Mouse (Mus musculus): ENCODE results near the gene Syt1. TPM values are rescaled to one million over a fixed set of nuclear protein-coding genes. Genes with fewer than 3 reads are reported as not detected.

Syt1 gene
- polyA plus RNA-seq (2015; fragmentation: Nextera tagmentation; extraction: Ambion mirVana): 0.72 and 0.82 TPM in 2 replicates

DNA sequence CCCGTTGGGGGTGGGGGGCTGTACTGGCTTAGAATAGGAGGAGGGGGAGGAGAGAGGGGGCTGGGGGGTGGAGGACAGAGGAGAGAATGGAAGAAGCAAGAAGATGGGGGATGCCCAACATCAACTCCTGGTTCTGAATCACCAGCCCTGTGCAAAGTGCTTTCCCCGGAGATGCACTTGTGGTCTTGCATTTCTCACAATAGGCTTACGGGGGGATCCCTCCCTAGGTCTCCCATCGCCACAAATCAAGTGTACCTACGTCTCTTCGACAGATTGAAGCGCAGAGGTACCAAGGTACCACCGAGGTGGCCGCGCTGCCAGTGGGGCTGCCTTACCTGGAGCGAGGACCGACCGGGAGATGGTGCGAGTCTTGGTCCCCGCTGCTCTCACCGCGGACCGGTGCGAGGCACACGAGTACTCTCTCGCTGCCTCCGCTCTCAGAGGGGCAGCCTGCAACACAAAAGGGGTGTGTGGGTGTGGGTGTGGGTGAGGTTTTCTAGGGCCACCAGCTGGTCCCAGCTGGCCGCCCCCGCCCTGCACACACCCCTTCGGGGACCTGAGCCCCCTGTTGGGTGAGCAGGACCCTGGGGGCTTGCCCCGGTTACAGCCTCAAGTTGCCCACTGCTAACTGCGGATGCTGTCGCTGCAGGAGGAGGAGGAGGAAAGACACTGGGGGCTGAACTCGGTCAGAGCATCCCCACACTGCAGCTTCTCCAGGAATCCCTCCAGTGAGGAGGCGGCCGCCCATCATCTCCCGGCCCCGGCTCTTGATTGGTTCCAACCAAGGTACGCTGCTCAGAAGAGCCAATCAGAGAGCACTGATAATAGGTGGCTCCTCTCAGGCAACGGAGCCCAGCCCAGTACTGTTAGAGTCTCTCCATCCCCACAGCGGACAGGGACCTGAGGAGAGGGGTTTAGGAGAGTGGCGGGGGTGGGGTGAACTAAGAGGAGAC, at the start of gene Syt1:
Syt1 (minus strand) TSS at position 742 of the 953 bp plus-strand sequence.
- Histone ChIP-seq H3K4me3 (peak within 1 kb of the TSS; percentile 59), H3K36me3 (no peaks in the 10 kb centered on the region), H3K9me3 (no peaks in the 10 kb centered on the region), H3K4me1 (peaks cover 7% of the 10 kb centered on the region; the same call in 1 of the 2 replicates), H3K4me2 (peak within 1 kb of the TSS; percentile 94), H3K27ac (replicated peaks) (no peak within 1 kb of the TSS), H3K27me3 (replicated peaks) (peaks cover 32% of the 10 kb centered on the region), H3K9ac (peak within 1 kb of the TSS; percentile 48)
- WGBS: 2% methylated on average over 37 of the region's 37 CpGs
- peak; percentile 70 for ATAC-seq (ENCODE audit: extremely low read depth, insufficient number of reproducible peaks, low FRiP score, low TSS enrichment)

DNA sequence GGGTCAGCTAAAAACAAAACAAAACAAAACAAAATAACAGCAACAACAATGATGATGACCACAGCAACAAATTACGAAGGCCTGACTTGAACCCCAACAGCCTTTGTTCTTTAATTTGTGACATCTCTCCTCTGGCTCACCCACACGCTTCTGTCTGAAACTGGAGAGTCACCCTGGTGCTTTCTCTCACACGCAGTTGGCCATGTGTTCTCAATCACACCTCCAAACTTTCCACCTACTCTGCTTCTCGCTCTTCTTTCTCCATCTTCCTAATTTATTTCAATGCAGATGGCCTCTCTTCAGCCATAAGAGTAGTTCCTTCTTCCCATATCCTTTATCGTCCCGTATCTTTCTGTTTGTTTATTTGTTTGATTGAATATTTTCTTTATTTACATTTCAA, 45.7 kb upstream of the Syt1 start:
- WGBS: 80% methylated on average over 6 of the region's 6 CpGs
- 0 out of 2 replicates have a peak, but pooled peaks cover 5% of the 10 kb centered on the region for H3K9me3 ChIP-seq
- no peaks in the 10 kb centered on the region for H3K27me3 ChIP-seq (replicated peaks)
- no peak overlapping the region for H3K4me2 ChIP-seq
- H3K4me3 ChIP-seq: no peak overlapping the region
- H3K4me1 ChIP-seq: no peaks in the 10 kb centered on the region
- no peaks in the 10 kb centered on the region for H3K36me3 ChIP-seq
- H3K9ac ChIP-seq: no peak overlapping the region
- ATAC-seq (ENCODE audit: extremely low read depth, insufficient number of reproducible peaks, low FRiP score, low TSS enrichment): no peak
- H3K27ac ChIP-seq (replicated peaks): no peak overlapping the region

DNA sequence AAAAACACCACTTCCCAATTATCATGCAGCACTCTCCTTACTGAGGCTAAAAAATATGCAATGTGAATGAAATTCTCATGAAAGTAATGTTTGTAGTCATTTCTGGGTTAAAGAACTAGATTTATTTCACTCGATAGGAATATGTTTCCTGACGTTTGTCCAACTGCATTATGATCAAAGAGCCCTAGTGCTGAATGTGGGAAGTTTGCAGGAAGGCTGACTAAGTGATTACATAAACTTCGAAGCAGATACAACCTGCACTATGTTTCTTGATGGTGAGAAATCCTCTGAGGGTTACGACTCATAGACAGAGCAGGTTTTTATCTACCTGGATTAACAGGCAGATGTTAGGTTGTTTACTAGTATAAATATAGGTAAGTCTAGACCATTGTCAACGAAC, 36.8 kb upstream of the Syt1 start:
- Histone ChIP-seq H3K4me3 (no peak overlapping the region), H3K36me3 (no peaks in the 10 kb centered on the region), H3K27me3 (replicated peaks) (no peaks in the 10 kb centered on the region), H3K4me2 (no peak overlapping the region), H3K9me3 (no peaks in the 10 kb centered on the region), H3K27ac (replicated peaks) (no peak overlapping the region), H3K9ac (no peak overlapping the region), H3K4me1 (no peaks in the 10 kb centered on the region)
- 66% methylated on average over 5 of the region's 5 CpGs for WGBS
- no peak for ATAC-seq (ENCODE audit: extremely low read depth, insufficient number of reproducible peaks, low FRiP score, low TSS enrichment)

DNA sequence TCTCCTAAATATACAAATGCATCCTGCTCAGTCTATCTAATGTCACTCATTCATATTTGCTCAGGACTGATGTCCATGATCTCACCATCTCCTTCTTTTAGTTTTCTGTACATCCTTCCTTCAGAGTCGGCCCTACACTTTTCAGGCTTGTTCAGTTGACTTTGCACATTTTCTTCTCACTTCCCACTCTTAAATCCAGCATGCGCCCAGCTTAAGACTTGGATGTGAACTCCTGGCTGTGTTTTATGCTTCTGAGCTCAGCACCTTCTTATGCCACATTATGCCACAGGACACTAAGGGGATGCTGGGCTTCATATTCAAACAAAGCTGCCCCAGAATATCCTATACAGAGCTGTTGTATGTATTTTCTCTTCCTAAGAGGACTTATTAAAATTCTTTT, 36.2 kb upstream of the Syt1 start:
- H3K36me3 ChIP-seq: no peaks in the 10 kb centered on the region
- ATAC-seq (ENCODE audit: extremely low read depth, insufficient number of reproducible peaks, low FRiP score, low TSS enrichment): no peak
- H3K9ac ChIP-seq: no peak overlapping the region
- no peaks in the 10 kb centered on the region for H3K27me3 ChIP-seq (replicated peaks)
- no peaks in the 10 kb centered on the region for H3K4me1 ChIP-seq
- H3K4me3 ChIP-seq: no peak overlapping the region
- 75% methylated on average over 2 of the region's 2 CpGs for WGBS
- H3K27ac ChIP-seq (replicated peaks): no peak overlapping the region
- H3K9me3 ChIP-seq: no peaks in the 10 kb centered on the region
- H3K4me2 ChIP-seq: no peak overlapping the region

DNA sequence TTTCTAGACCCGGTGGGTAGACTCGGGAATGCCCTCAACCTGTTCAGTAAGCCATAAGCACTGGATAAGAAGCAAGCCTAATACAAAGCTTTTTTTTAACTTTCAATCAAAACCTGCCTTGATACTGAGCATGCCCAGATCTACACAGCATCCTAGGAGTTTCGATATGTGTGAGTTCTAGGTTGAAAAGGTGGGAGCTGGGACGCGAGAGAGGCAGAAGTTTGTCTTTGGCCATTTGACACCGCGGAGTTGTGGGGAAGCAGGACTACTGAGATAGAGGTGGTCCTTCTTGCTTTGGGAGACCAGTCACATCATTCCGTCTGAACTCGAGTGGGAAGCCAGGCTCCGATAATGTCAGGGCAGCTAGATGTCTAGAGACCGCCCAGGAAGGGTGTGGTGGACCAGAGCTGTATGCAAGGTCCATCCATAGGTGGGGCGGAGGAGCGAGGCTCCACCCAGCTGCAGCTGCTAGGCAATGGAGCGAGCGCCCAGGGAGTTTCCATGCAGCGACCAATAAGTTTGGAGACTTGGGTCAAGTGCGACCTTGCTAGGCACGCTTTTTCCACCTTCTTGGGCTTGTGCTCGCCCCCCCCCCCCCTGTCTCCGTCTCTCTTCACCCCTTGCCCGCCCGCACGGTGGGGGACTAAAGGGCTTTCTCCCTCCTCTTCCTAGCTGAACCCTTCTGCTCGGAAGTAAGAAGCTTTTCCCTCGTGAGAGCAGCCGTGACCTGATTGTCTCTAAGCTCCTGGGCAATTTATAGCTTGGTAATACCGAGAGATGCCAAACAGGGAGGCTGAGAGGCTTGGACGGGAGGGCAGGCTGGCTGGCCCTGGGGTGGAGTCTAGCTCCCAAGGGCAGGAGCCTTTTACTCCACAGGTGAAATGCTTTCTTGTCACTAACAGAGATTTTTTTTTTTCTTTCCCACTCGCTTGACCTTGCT, 714 bp upstream of the Syt1 start:
- Histone ChIP-seq H3K27ac (replicated peaks) (no peak overlapping the region), H3K4me1 (peaks cover 7% of the 10 kb centered on the region; the same call in 1 of the 2 replicates), H3K9ac (peak overlapping the region; percentile 34), H3K4me3 (peak overlapping the region; percentile 59), H3K9me3 (no peaks in the 10 kb centered on the region), H3K27me3 (replicated peaks) (peaks cover 32% of the 10 kb centered on the region), H3K4me2 (peak overlapping the region; percentile 94), H3K36me3 (no peaks in the 10 kb centered on the region)
- no peak; the same call in 1 of the 2 replicates for ATAC-seq (ENCODE audit: extremely low read depth, insufficient number of reproducible peaks, low FRiP score, low TSS enrichment)
- WGBS: 2% methylated on average over 29 of the region's 29 CpGs

DNA sequence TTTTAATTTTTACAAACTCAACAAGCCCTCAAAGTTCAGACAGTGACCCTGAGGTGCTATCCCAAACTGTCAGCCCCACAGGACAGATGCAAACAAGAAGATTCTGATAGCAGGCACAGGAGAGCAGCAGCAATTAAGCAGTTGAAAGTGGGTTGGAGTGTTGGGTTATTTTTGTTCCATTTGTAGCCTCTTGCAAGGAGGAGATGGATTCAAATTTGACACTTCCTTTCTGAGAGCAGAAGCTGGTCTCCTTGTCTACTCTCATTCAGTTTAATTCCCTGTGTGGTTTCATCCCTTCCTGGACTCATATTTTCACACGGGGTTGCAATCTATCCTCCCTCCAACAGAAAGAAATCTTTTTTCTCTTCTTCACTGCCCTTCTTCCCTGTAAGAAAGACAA, 951 bp downstream of the Syt1 start:
- ATAC-seq (ENCODE audit: extremely low read depth, insufficient number of reproducible peaks, low FRiP score, low TSS enrichment): no peak
- no peaks in the 10 kb centered on the region for H3K36me3 ChIP-seq
- no peak overlapping the region for H3K9ac ChIP-seq
- H3K4me3 ChIP-seq: peak overlapping the region; percentile 59; the same call in 1 of the 2 replicates
- WGBS: 14% methylated on average over 1 of the region's 1 CpGs
- peaks cover 7% of the 10 kb centered on the region; the same call in 1 of the 2 replicates for H3K4me1 ChIP-seq
- H3K4me2 ChIP-seq: peak overlapping the region; percentile 94
- no peaks in the 10 kb centered on the region for H3K9me3 ChIP-seq
- peaks cover 32% of the 10 kb centered on the region for H3K27me3 ChIP-seq (replicated peaks)
- H3K27ac ChIP-seq (replicated peaks): no peak overlapping the region

DNA sequence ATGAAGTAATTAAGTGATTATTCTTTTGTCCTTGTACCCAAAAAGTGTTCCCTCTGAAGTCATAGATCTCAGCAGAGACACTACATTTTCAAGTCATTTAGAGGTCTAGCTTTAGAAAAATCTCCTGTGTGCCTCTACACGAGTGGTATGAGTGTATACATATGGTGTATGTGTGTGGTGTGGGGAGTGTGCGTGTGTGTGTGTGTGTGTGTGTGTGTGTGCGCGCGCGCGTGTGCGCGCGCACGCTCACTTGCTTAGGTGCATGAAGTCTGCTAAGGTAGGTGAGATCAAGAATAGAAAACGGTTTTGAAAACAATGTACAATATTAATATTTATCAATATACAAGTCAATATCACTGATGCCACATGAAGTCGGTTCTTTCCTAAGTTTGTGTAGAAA, 2.3 kb downstream of the Syt1 start:
- H3K27me3 ChIP-seq (replicated peaks): peaks cover 32% of the 10 kb centered on the region
- H3K27ac ChIP-seq (replicated peaks): no peak overlapping the region
- 84% methylated on average over 7 of the region's 13 CpGs for WGBS
- no peak for ATAC-seq (ENCODE audit: extremely low read depth, insufficient number of reproducible peaks, low FRiP score, low TSS enrichment)
- peaks cover 7% of the 10 kb centered on the region; the same call in 1 of the 2 replicates for H3K4me1 ChIP-seq
- H3K36me3 ChIP-seq: no peaks in the 10 kb centered on the region
- no peaks in the 10 kb centered on the region for H3K9me3 ChIP-seq
- H3K4me3 ChIP-seq: no peak overlapping the region
- no peak overlapping the region for H3K9ac ChIP-seq
- no peak overlapping the region for H3K4me2 ChIP-seq

DNA sequence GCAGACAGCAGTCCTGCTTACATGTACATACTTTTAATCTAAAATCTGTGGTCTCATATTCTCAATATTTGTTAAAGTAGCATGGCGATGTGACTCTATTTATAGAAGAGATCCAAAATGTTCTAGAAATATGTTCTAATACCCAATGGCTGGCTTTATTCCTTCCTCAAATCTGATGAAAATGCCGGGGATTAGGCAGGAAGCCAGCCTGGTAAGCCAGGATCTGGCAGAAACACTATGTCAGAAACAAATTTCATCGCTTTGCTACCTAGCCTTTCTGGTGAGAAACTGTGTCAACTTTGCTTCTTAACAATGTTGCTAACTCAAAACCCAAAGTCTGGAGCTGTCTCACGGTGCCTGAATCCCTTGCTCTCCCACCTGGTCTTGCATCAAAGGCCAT, 7.3 kb downstream of the Syt1 start:
- H3K27ac ChIP-seq (replicated peaks): no peak overlapping the region
- H3K4me3 ChIP-seq: no peak overlapping the region
- H3K36me3 ChIP-seq: no peaks in the 10 kb centered on the region
- H3K4me2 ChIP-seq: no peak overlapping the region
- WGBS: 77% methylated on average over 4 of the region's 4 CpGs
- no peak for ATAC-seq (ENCODE audit: extremely low read depth, insufficient number of reproducible peaks, low FRiP score, low TSS enrichment)
- no peaks in the 10 kb centered on the region for H3K9me3 ChIP-seq
- no peak overlapping the region for H3K9ac ChIP-seq
- no peaks in the 10 kb centered on the region for H3K4me1 ChIP-seq
- H3K27me3 ChIP-seq (replicated peaks): no peaks in the 10 kb centered on the region

DNA sequence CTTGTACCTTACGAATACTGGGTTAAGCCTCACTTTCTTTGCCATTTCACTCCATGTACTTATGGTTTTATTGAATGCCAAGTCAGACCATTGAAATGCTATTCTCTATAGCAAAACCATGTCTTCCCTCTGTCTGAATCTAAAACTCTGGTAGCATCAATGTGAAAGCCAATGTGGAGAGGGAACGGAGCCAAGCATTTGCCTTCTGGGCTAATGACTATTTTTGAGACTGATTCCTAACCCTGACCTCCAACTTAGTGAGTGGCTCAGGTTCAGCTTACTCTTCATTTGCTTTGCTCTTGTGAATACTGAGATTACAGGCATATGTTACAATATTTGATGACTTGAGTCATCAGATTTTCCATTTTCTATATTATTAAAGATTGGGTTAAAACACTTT, 23.5 kb downstream of the Syt1 start:
- no peak overlapping the region for H3K9ac ChIP-seq
- no peaks in the 10 kb centered on the region for H3K9me3 ChIP-seq
- H3K4me1 ChIP-seq: no peaks in the 10 kb centered on the region
- ATAC-seq (ENCODE audit: extremely low read depth, insufficient number of reproducible peaks, low FRiP score, low TSS enrichment): no peak
- H3K27ac ChIP-seq (replicated peaks): no peak overlapping the region
- H3K4me2 ChIP-seq: no peak overlapping the region
- 86% methylated on average over 2 of the region's 2 CpGs for WGBS
- no peaks in the 10 kb centered on the region for H3K36me3 ChIP-seq
- no peak overlapping the region for H3K4me3 ChIP-seq
- H3K27me3 ChIP-seq (replicated peaks): no peaks in the 10 kb centered on the region

DNA sequence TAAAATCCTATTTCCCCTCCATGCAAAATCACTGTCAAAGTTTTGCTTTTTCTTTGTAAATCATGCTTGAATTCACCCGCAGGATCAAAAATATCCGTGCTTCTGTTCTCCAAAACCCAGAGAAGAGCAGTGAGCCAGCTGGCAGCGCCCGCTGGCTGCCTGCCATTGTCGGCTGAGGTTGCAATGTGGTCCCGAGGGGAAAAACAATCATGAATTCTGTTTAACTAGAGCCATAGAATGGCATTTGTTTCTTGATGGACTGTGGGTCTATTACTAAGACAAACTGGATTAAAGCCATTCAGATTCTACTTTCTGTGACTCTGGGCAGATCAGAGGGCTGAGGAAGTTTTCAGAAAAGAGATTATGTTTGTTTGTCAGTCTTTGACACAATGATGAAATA, 31.1 kb downstream of the Syt1 start:
- H3K9ac ChIP-seq: no peak overlapping the region
- no peaks in the 10 kb centered on the region for H3K4me1 ChIP-seq
- no peaks in the 10 kb centered on the region for H3K9me3 ChIP-seq
- WGBS: 69% methylated on average over 6 of the region's 6 CpGs
- no peak for ATAC-seq (ENCODE audit: extremely low read depth, insufficient number of reproducible peaks, low FRiP score, low TSS enrichment)
- no peaks in the 10 kb centered on the region for H3K27me3 ChIP-seq (replicated peaks)
- no peak overlapping the region for H3K27ac ChIP-seq (replicated peaks)
- no peak overlapping the region for H3K4me2 ChIP-seq
- no peak overlapping the region for H3K4me3 ChIP-seq
- H3K36me3 ChIP-seq: no peaks in the 10 kb centered on the region

DNA sequence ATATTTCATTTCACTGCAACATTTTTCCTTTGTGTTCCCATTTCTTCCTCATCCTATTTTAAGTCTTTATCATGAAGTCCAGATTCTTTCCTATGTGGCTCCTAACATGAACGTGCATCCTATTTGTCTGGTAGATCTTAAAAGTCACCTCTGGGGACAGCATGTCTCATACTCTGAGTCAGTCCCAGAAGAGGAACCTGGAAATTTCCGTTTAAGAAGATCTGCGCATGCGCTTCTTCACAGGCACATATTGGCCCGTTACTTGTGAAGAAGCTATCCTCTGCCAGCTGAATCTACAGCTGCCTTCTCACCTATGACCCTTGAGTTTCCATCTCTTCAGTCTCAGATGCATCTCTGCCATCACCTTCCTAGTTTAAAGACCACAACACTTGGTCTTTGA, 55.8 kb downstream of the Syt1 start:
- ATAC-seq (ENCODE audit: extremely low read depth, insufficient number of reproducible peaks, low FRiP score, low TSS enrichment): no peak
- H3K9me3 ChIP-seq: no peaks in the 10 kb centered on the region
- no peak overlapping the region for H3K27ac ChIP-seq (replicated peaks)
- no peaks in the 10 kb centered on the region for H3K36me3 ChIP-seq
- no peak overlapping the region for H3K4me3 ChIP-seq
- no peaks in the 10 kb centered on the region for H3K4me1 ChIP-seq
- 78% methylated on average over 5 of the region's 5 CpGs for WGBS
- H3K9ac ChIP-seq: no peak overlapping the region
- no peak overlapping the region for H3K4me2 ChIP-seq
- no peaks in the 10 kb centered on the region for H3K27me3 ChIP-seq (replicated peaks)

All from heart, embryonic 13.5 days (tissue).